Mouse (Mus musculus) cortical plate, adult 2 months (tissue): ENCODE measurements around the gene Hk3.

ENCODE experiments used
- CTCF ChIP-seq: fragments of 200-500 bp; IDR thresholded peaks from 2 replicates; pipeline ENCODE4 v1.5.1; 2011; ENCODE audit warnings: mild to moderate bottlenecking, control low read depth, low read length; ENCODE audit not compliant: insufficient read depth; ENCODE audit errors: extremely low read depth
- POLR2A ChIP-seq: fragments of 200-500 bp; IDR thresholded peaks from 2 replicates; pipeline ENCODE4 v1.6.1; 2011; ENCODE audit warnings: mild to moderate bottlenecking, low read length, control low read depth; ENCODE audit not compliant: insufficient read depth; ENCODE audit errors: extremely low read depth

DNA sequence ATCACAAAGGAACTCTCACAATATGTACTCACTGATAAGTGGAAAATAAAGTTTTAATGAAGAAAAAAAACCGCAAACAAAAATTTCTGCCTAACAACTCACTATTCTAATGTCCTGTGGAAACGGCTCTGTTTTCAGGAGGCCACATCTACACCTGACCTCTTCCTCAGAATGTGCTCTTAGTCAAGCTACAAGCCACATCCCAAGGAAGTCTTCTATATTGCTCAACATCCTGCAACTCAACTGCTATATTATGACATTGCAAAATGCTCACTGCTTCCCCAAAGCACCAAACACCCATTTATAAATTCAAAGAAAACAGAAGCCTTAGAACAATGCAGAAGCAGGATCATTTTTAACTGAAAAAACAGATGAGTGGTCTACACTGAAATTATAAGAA is 18.8 kb upstream of the Hk3 start:
- no peak for TF ChIP-seq CTCF
- no peak for TF ChIP-seq POLR2A
